Mouse (Mus musculus) kidney, adult 9 months (tissue): ENCODE measurements around the gene Tjp1.

Experiments used
- DNase-seq: peaks from one replicate; pipeline ENCODE4 v3.0.0; 2022

Tjp1 gene

DNA sequence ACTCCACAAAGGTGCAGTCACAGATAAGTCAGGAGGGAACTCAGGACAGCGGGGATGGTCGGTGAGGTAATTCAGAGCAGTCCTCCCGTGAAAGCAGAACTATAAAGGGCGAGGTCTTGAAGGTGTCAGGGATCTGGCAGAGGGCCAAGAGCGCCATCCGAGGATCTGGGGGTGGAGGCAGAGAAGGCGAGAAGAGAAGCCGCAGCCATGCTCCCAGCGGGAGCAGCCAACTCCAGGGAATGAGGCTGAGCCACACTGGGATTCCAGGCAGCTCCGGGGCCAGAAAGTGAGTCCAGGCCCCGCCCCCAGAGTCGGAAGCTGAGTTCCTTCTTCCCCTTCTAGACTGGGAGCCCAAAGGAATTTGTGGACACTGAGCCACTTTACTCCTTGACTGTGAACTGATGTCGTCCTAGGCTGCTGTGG is 41.3 kb downstream of the Tjp1 start:
- DNase-seq = peak; percentile 21

GRCm38 (mm10) chr7:65484170-65484778 is 43.3 kb downstream of the Tjp1 start:
- DNase-seq = no peak

DNA sequence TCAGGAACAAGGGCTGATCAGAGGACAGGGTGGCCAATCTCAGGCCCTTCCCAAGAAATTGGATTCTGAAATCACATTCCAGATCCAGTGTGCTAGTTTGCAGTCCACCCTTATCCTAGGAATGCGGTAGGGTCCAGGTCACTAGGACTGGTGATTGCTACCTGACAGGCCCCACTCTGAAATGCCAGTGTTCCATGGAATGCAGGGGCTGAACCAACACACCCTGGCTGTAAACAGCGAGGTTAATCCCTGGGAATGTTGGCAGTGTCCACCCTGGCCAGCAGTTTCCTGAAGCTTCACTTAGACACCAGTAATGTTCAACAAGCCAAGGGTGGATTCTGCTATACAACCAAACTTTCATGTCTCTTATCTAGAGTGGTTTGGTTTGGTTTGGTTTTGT is 45.4 kb downstream of the Tjp1 start:
- no peak for DNase-seq

- DNase-seq = no peak
Measured at GRCm38 (mm10) chr7:65472048-65472447, 55.5 kb downstream of the Tjp1 start.

DNA sequence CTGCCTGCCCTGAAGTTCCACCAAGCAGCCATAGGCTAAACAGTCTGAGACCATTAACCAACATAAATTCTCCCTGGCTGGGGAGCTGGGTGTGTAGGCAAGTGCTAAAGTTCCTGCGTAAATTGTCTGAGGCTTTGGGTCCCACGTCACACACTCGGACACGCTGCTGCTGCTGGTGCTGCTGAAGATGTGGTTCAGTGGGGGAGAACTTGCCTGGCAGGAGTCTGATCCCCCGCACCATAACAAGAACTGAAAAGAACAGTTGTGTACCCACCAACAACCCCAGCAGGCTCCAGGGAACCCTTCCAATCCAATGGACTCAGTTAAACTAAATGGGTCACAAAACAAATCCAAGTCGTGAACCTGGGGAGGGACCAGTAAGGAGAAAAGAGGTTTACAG is 56.2 kb downstream of the Tjp1 start:
- DNase-seq = no peak

GRCm38 (mm10) chr7:65470214-65470613 is 57.4 kb downstream of the Tjp1 start:
- peak; percentile 27 for DNase-seq

- DNase-seq = no peak
Measured at GRCm38 (mm10) chr7:65469666-65470065, 57.9 kb downstream of the Tjp1 start.

DNA sequence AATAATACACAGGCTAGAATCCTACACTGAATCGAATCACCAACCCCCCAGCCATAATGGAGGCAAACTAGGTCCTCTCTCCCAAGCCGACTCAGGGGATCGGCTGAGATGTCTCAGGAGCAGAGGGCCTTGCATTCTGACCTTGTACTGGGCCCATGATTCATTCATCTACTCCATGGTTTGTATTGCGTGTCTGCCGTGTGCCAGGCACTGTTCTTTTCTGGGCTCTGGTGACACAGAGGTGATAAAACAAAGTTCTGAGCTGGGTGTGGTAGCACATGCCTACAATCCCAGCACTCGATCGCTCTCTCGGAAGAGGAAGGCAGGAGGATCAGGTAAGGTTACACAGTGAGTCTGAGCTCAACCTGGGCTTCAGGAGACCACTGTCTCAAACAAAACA is 59.4 kb downstream of the Tjp1 start:
- DNase-seq = no peak

- no peak for DNase-seq
Measured at GRCm38 (mm10) chr7:65467306-65468021, 60.1 kb downstream of the Tjp1 start.

GRCm38 (mm10) chr7:65466137-65466536 is 61.4 kb downstream of the Tjp1 start:
- no peak for DNase-seq

GRCm38 (mm10) chr7:65464518-65465037 is 63.0 kb downstream of the Tjp1 start:
- DNase-seq = no peak

DNA sequence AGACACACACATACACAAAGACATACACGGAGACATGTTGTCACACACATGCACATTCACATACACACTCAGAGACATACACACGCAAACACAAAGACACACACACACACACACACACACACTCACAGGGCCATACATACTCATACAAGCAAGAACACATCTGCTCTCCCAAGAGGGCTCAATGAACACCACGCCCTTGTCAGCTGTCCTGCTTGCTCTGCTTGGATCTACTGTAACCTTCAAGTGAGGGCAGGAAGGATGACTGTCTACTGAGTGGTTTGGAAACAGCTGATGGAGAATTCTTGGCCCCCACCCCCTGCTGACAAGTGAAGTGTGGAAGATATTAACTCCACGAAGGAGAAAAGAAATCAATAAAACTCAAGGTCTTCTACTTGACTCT is 64.1 kb downstream of the Tjp1 start:
- no peak for DNase-seq

DNA sequence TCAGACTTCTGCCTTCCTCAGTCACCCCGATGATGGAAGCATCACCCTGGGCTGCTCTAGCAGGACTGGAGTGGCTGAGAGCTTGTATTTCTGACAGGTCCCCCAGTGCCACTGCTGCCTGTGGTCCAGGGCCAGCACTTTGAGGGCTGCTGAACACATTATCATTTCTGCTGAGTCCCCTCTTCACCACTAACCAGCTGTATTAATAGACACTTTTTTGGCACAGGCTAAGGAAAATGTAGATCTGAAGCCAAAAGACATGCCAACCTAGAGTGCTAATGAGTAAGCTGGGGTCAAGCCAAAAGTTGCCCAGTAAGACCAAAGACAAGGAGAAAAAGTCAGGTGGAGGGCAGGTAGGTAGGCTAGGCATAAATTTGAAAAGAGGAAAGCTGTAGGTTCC is 66.2 kb downstream of the Tjp1 start:
- DNase-seq = peak; percentile 36

DNA sequence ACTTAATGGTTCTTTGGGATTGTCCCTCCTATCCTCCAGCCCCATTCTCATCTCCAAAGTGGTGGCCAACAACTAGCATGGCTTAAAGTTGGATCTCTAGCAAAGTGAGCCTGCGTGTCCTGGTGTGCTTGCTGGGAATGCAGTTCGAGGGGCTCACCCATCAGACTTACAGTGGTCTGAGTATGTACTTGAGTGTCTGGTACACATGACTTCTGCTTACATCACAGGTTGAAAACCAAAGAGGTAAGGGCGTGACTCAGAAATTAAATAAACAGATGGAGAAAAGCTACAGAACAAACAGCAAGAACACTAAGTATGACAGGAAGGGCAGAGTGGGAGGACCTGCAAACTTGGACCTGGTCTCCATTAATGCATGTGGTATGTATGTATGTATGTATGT is 67.4 kb downstream of the Tjp1 start:
- no peak for DNase-seq

- peak; percentile 16 for DNase-seq
Measured at GRCm38 (mm10) chr7:65456031-65456430, 71.5 kb downstream of the Tjp1 start.

DNA sequence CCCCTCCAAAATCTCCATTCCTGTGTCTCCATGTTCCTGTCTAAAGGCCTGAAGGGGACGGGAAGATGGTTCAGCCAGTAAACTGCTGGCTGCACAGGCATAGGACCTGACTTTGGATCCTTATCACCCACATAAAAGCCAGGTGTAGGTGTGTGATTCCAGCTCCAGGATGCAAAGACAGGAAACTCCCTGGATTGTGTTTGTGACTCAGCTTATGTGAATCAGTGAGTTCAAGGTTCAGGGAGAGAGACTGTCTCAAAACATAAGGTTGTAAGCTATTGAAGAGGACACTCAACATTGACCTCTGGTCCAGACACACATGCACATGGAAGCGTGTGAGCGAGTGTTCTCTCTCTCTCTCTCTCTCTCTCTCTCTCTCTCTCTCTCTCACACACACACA is 72.4 kb downstream of the Tjp1 start:
- no peak for DNase-seq

DNA sequence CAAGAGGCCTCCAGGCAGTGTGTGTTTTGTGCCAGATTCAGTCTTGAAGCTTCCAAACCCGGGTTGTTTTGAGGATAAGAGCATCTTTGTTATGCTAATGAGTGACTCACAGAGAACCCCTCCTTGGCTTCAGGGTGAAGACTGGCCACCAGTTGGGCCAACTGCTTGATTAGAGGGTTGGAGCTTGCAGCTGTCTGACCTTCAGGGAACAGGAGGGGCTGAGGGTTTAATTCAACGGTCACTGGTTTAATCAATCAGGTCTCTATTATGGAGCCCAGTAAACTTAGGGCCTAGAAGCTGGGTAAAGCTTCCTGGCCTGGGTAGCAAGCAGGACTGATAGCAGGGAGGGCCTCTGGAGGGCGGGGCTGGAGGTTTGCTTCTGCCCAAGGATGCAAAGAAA is 73.3 kb downstream of the Tjp1 start:
- DNase-seq = no peak

- DNase-seq = no peak
Measured at GRCm38 (mm10) chr7:65452246-65452645, 75.3 kb downstream of the Tjp1 start.

DNA sequence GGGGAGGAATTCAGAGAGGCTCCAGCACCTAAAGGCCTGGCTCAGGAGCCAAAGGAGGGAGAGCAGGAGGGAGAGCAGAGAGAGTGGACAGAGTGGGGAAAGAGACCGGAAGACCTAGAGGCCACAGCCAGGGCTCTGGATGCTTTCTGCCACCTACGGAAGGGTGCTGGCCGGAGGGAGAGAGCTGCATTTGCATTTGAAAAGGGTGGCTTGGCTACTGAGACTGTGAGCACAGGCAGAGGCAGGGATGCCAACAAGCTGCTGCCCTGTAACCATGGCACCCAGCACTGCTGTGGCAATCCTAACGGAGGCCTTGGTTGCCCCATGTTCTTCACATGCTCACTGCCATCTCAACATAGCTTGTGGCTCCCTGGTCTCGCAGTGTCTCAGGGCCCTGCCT is 77.4 kb downstream of the Tjp1 start:
- no peak for DNase-seq

DNA sequence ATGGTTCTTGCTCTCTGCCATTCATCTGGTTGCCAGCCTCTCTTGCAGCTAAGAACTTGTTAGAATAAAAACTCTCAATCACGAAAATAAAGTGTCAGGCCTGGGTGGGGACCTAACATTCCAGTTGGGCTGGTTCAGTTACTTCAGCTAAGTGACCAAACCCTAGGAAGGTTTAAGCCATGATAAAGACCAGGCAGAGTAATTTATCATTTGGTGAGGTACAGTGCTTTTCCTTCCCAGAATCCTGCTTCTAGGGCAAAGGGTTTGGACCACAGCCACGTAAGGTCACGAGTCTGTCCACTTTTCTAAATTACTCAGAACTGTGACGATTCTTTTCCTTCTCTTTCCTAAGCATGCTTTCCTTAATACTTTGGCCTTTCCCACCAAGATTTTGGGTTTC is 86.1 kb downstream of the Tjp1 start:
- peak; percentile 32 for DNase-seq

GRCm38 (mm10) chr7:65439518-65439917 is 88.1 kb downstream of the Tjp1 start:
- DNase-seq = no peak

GRCm38 (mm10) chr7:65438146-65438545 is 89.4 kb downstream of the Tjp1 start:
- DNase-seq = no peak

- DNase-seq = no peak
Measured at GRCm38 (mm10) chr7:65436921-65437320, 90.7 kb downstream of the Tjp1 start.

DNA sequence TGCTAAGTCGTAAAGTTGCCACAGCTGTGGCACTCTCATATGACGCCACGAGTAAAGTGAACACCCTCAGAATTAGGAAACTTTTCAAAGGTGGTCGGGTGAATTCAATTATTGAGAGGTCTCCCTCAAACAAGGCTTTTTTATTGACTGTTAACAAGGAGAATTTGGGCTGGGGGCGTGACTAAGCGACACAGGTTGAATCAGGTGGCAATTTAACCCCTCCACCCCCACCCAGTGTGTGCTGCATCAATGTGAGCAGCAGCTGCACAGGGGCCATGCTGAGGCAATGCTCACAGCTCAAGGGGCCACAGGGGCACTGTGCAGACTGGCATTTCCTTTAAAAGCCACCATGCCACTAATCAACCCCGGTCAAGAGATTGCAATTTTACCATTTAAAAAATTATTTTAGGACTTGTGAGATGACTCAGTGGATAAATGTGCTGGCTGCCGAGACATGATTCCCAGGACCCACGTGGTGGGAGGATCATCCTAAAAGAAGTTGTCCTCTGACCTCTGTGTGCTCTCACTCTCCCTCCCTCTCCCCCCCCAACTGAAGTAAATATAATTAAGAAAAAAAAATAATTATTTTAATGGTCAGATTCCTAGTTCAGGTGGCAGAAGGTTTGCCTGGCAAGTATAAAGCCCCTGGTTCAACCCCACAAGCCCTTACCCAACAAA is 96.4 kb downstream of the Tjp1 start:
- no peak for DNase-seq
